Mouse (Mus musculus) embryonic facial prominence, embryonic 15.5 days (tissue): ENCODE data around the gene Sf3b2. TPM values are rescaled to one million over a fixed set of nuclear protein-coding genes. Genes with fewer than 3 reads are reported as not detected.

Experiments used
- ATAC-seq: fragments of 200-750 bp; cut with Nextera tagmentation; 2 replicates; pipeline ENCODE4 v1.8.0; 2017; ENCODE audit warnings: low read depth, moderate TSS enrichment; ENCODE audit not compliant: insufficient number of reproducible peaks, low FRiP score, low TSS enrichment
- H3K27ac ChIP-seq: fragments of 300-500 bp; sonication (generic); replicated peaks from 2 replicates; pipeline ENCODE4 v1.5.1; 2015; ENCODE audit warnings: mild to moderate bottlenecking, inconsistent platforms
- H3K27me3 ChIP-seq: fragments of 300-500 bp; sonication (generic); 2 replicates; pipeline ENCODE4 v1.6.1; 2015; ENCODE audit warnings: inconsistent platforms
- H3K36me3 ChIP-seq: fragments of 300-500 bp; sonication (generic); 2 replicates; pipeline ENCODE4 v1.6.1; 2015; ENCODE audit warnings: mild to moderate bottlenecking, inconsistent platforms
- H3K4me1 ChIP-seq: fragments of 300-500 bp; sonication (generic); 2 replicates; pipeline ENCODE4 v1.6.1; 2015; ENCODE audit warnings: inconsistent platforms
- H3K4me2 ChIP-seq: fragments of 300-500 bp; sonication (generic); replicated peaks from 2 replicates; pipeline ENCODE4 v1.6.1; 2015; ENCODE audit warnings: mild to moderate bottlenecking, inconsistent platforms
- H3K4me3 ChIP-seq: fragments of 300-500 bp; sonication (generic); replicated peaks from 2 replicates; pipeline ENCODE4 v1.5.1; 2015; ENCODE audit warnings: mild to moderate bottlenecking, inconsistent platforms
- H3K9ac ChIP-seq: fragments of 300-500 bp; sonication (generic); 2 replicates; pipeline ENCODE4 v1.6.1; 2015; ENCODE audit warnings: inconsistent platforms
- H3K9me3 ChIP-seq: fragments of 300-500 bp; sonication (generic); replicated peaks from 2 replicates; pipeline ENCODE4 v1.6.1; 2016; ENCODE audit warnings: inconsistent platforms
- WGBS: fragments of 180-500 bp; shearing (Covaris S2); methylation state at CpG from one replicate; pipeline ENCODE4 v1.1.7; 2015; 5-methylcytosine and 5-hydroxymethylcytosine counted together
- polyA plus RNA-seq: library from polyadenylated mRNA; unstranded; fragments of >200 nt; fragmentation: Nextera tagmentation; extraction: Ambion mirVana; gene quantifications from 2 replicates; pipeline ENCODE4 v1.2.1, GENCODE M21; 2015

Sf3b2 gene
- polyA plus RNA-seq: 335 and 338 TPM in 2 replicates

- Histone ChIP-seq H3K27ac (peak within 1 kb of the TSS; percentile 90), H3K27me3 (no peaks in the 10 kb centered on the region), H3K4me3 (peak within 1 kb of the TSS; percentile 97), H3K4me2 (peak within 1 kb of the TSS; percentile 72), H3K9ac (peak within 1 kb of the TSS; percentile 81), H3K36me3 (peaks cover 28% of the 10 kb centered on the region), H3K9me3 (no peaks in the 10 kb centered on the region), H3K4me1 (peaks cover 41% of the 10 kb centered on the region)
- peak; percentile 96 for ATAC-seq
- under 1% methylated on average over 46 of the region's 46 CpGs for WGBS
Measured at GRCm38 (mm10) chr19:5294972-5295735, at the start of gene Sf3b2. TSS of gene Sf3b2 (minus strand) at chr19:5295455.

GRCm38 (mm10) chr19:5341360-5341759 is 46.1 kb upstream of the Sf3b2 start:
- H3K36me3 ChIP-seq: no peaks in the 10 kb centered on the region
- no peak overlapping the region for H3K9ac ChIP-seq
- no peak overlapping the region for H3K27ac ChIP-seq
- H3K4me1 ChIP-seq: no peaks in the 10 kb centered on the region
- ATAC-seq: no peak
- H3K27me3 ChIP-seq: no peaks in the 10 kb centered on the region
- H3K4me2 ChIP-seq: no peak overlapping the region
- no peak overlapping the region for H3K4me3 ChIP-seq
- WGBS: 90% methylated on average over 7 of the region's 7 CpGs
- H3K9me3 ChIP-seq: no peaks in the 10 kb centered on the region

DNA sequence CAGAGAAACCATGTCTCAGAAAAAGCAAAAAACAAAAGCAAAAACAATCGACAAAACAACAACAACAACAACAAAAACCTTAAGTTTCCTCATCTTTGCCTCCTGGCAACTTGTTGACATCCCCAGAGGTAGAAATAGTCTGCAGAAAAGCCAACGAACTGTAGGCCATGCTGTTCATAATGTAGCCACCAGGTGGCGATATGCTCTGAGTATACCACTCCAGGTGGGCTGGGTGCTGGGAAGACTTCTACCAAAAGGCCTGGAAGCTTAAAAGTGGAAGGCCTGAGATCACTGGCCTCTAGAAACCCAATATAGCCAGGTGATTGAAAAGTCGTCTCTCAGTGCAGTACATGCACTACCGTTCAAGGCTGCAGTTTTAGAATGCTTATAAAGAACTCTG is 42.7 kb upstream of the Sf3b2 start:
- Histone ChIP-seq H3K27me3 (no peaks in the 10 kb centered on the region), H3K4me2 (no peak overlapping the region), H3K4me1 (no peaks in the 10 kb centered on the region), H3K4me3 (no peak overlapping the region), H3K36me3 (no peaks in the 10 kb centered on the region), H3K9me3 (no peaks in the 10 kb centered on the region), H3K9ac (no peak overlapping the region), H3K27ac (no peak overlapping the region)
- WGBS: 16% methylated on average over 5 of the region's 5 CpGs
- ATAC-seq: no peak

DNA sequence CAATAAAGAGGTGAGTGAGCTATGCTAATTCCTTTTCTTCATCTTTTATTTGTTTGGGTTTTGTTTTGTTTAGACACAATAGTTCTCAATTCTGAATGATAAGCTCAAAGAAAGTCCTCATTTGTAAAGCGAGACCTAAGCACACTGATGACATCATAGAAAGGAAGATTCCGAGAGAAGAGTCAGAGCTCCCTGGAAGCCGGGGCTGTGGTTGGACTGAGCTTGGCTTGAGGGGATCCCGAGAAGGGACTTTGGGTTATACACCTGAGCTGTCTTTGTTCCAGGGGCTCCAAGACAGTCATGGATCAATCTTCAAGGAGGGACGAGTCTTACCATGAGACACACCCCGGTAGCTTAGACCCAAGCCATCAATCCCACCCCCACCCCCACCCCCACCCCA is 40.2 kb upstream of the Sf3b2 start, which contains the start of gene Catsper1:
Gene Catsper1 (plus strand): TSS at position 301 of the 400 bp plus-strand sequence.
- Histone ChIP-seq H3K4me1 (no peaks in the 10 kb centered on the region), H3K27ac (no peak within 1 kb of the TSS), H3K9ac (no peak within 1 kb of the TSS), H3K9me3 (no peaks in the 10 kb centered on the region), H3K4me2 (no peak within 1 kb of the TSS), H3K4me3 (no peak within 1 kb of the TSS), H3K27me3 (no peaks in the 10 kb centered on the region), H3K36me3 (no peaks in the 10 kb centered on the region)
- ATAC-seq: no peak
- 90% methylated on average over 6 of the region's 6 CpGs for WGBS

DNA sequence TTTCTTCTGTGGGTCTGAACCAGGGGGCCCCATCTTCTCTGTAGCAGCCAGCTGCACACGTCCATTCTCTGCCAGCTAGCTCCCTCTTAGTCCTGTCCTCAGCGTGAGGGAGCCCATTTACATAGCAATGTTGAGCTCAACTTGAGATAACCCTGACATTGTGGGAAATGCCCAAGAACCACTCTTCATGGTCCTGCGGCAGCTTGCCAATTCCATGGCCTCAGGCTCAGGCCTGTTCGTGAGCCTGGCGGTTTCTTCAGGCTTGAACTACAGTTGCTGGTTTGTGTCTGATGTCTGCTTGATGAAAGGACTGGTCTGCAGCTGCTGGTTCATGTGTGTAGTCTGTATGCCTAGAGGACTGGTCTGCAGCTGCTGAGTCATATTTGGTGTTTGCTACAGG is 39.5 kb upstream of the Sf3b2 start:
- Histone ChIP-seq H3K27ac (no peak overlapping the region), H3K4me3 (no peak overlapping the region), H3K9ac (no peak overlapping the region)

DNA sequence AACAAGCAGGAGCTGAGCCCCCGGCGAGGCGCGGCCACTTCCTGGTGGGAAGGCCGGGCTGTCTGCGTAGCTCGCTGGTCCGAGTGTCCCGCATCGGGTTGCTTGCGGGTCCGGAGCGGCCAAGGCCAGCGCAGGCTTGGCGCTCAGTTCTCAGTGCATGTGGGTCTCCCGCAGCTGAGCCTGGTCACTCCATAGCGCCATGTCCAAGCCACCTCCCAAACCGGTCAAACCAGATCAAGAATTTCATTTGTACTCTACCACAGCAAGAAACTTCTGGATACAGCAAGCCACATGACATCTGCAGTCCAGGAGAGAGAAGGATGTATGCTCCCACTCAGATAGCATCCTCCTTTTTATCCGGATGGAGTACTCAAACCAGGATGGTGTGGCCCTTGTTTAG is 32.7 kb upstream of the Sf3b2 start:
- Histone ChIP-seq H3K27ac (no peak overlapping the region), H3K9me3 (no peaks in the 10 kb centered on the region), H3K27me3 (no peaks in the 10 kb centered on the region), H3K4me3 (no peak overlapping the region), H3K36me3 (no peaks in the 10 kb centered on the region), H3K4me1 (no peaks in the 10 kb centered on the region), H3K4me2 (no peak overlapping the region), H3K9ac (no peak overlapping the region)
- no peak for ATAC-seq
- WGBS: 66% methylated on average over 19 of the region's 19 CpGs

More for the DNA sequence above, 39.5 kb upstream of the Sf3b2 start:
- 53% methylated on average over 5 of the region's 5 CpGs for WGBS
- Histone ChIP-seq H3K27me3 (no peaks in the 10 kb centered on the region), H3K4me2 (no peak overlapping the region), H3K4me1 (no peaks in the 10 kb centered on the region), H3K9me3 (no peaks in the 10 kb centered on the region), H3K36me3 (no peaks in the 10 kb centered on the region)
- no peak for ATAC-seq

- no peaks in the 10 kb centered on the region for H3K4me1 ChIP-seq
- no peaks in the 10 kb centered on the region for H3K9me3 ChIP-seq
- H3K4me2 ChIP-seq: no peak overlapping the region
- no peak overlapping the region for H3K4me3 ChIP-seq
- ATAC-seq: no peak
- no peaks in the 10 kb centered on the region for H3K27me3 ChIP-seq
- 51% methylated on average over 17 of the region's 17 CpGs for WGBS
- H3K36me3 ChIP-seq: no peaks in the 10 kb centered on the region
- H3K9ac ChIP-seq: no peak overlapping the region
- no peak overlapping the region for H3K27ac ChIP-seq
Measured at GRCm38 (mm10) chr19:5323801-5324200, 28.5 kb upstream of the Sf3b2 start.

GRCm38 (mm10) chr19:5313189-5313588 is 17.9 kb upstream of the Sf3b2 start:
- Histone ChIP-seq H3K36me3 (no peaks in the 10 kb centered on the region), H3K4me1 (no peaks in the 10 kb centered on the region), H3K4me2 (no peak overlapping the region), H3K9me3 (no peaks in the 10 kb centered on the region; the same call in 1 of the 2 replicates), H3K27me3 (no peaks in the 10 kb centered on the region), H3K9ac (no peak overlapping the region), H3K27ac (no peak overlapping the region), H3K4me3 (no peak overlapping the region)
- ATAC-seq: no peak
- WGBS: 85% methylated on average over 8 of the region's 8 CpGs

- no peak overlapping the region for H3K4me2 ChIP-seq
- H3K36me3 ChIP-seq: no peaks in the 10 kb centered on the region
- H3K9ac ChIP-seq: no peak overlapping the region
- H3K27ac ChIP-seq: no peak overlapping the region
- H3K4me3 ChIP-seq: no peak overlapping the region
- 78% methylated on average over 7 of the region's 7 CpGs for WGBS
- no peak for ATAC-seq
- no peaks in the 10 kb centered on the region for H3K9me3 ChIP-seq
- no peaks in the 10 kb centered on the region for H3K27me3 ChIP-seq
- peaks cover 8% of the 10 kb centered on the region; the same call in 1 of the 2 replicates for H3K4me1 ChIP-seq
Measured at GRCm38 (mm10) chr19:5309025-5309424, 13.8 kb upstream of the Sf3b2 start.

GRCm38 (mm10) chr19:5306968-5307734 is 11.9 kb upstream of the Sf3b2 start:
- Histone ChIP-seq H3K4me2 (peak overlapping the region; percentile 43), H3K9me3 (no peaks in the 10 kb centered on the region), H3K9ac (no peak overlapping the region), H3K4me1 (peaks cover 8% of the 10 kb centered on the region; the same call in 1 of the 2 replicates), H3K27ac (no peak overlapping the region), H3K36me3 (no peaks in the 10 kb centered on the region), H3K27me3 (no peaks in the 10 kb centered on the region), H3K4me3 (peak overlapping the region; percentile 29)
- WGBS: 39% methylated on average over 98 of the region's 98 CpGs
- ATAC-seq: no peak; the same call in 1 of the 2 replicates

DNA sequence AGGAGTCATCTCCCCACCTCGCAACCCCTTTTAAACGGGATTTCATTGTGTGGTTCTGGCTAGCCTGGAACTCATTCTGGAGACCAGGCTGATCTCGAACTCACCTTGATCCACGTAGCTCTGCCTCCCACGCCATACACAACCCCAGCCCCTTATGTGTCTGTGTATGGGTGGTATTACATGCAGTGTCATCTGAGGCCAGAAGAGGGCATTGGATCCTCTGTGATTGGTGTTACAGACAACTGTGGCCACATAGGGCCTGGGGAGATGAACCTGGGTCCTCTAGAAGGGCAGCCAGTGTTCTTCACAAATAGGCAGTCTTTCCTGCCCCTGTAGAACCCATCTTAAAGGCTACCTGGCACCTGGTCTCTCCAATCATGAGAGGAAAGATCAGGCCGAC is 11.0 kb upstream of the Sf3b2 start:
- Histone ChIP-seq H3K9me3 (no peaks in the 10 kb centered on the region), H3K27ac (no peak overlapping the region), H3K36me3 (no peaks in the 10 kb centered on the region), H3K4me2 (no peak overlapping the region), H3K4me3 (no peak overlapping the region), H3K9ac (no peak overlapping the region), H3K27me3 (no peaks in the 10 kb centered on the region), H3K4me1 (peaks cover 8% of the 10 kb centered on the region; the same call in 1 of the 2 replicates)
- no peak for ATAC-seq
- 85% methylated on average over 6 of the region's 6 CpGs for whole genome bisulfite sequencing
